In genomic region chr13:53596871-53597800, GRCm38 (mm10) we compare ENCODE assay signal across 31 mouse cellular contexts.
DNase-seq lines count a peak whose midpoint lies in the region; ATAC-seq and TF ChIP-seq lines count a peak whose summit lies in the region.
"Had no signal": no experiment of that assay in that cellular context is flagged by ENCODE, and none has a peak within 500 bp of the region (broad histone marks: within the 10 kb centered on the region; RNA-seq: fewer than 3 reads in every experiment).

No protein-coding gene starts in this region.

- WGBS in intestine, embryonic 14.5 days = 77% methylated on average over 19 of the region's 19 CpGs
- 80% methylated on average over 19 of the region's 19 CpGs for WGBS in intestine, embryonic 15.5 days
- WGBS in embryonic facial prominence, embryonic 10.5 days = 48% methylated on average over 19 of the region's 19 CpGs
- 38% methylated on average over 19 of the region's 19 CpGs for WGBS in limb, embryonic 12.5 days
- 81% methylated on average over 19 of the region's 19 CpGs for WGBS in liver, postnatal 0 days (ENCODE audit: insufficient replicate concordance)

- TF ChIP-seq EP300 in liver, postnatal 0 days (IDR thresholded peaks at IDR 0.05; ENCODE audit: low read depth) = no peak

- no peak overlapping the region for H3K9ac ChIP-seq in intestine, embryonic 14.5 days (ENCODE audit: low read length)
- H3K9ac ChIP-seq in intestine, embryonic 15.5 days = no peak overlapping the region
- no peak overlapping the region for H3K9ac ChIP-seq in limb, embryonic 12.5 days (replicated peaks)
- H3K9ac ChIP-seq in liver, postnatal 0 days (replicated peaks) = no peak overlapping the region
- H3K9ac ChIP-seq: embryonic facial prominence, embryonic 15.5 days; forebrain, embryonic 13.5 days; liver, embryonic 15.5 days; lung, embryonic 15.5 days; midbrain, embryonic 13.5 days; stomach, embryonic 15.5 days had no signal

- no peaks in the 10 kb centered on the region for H3K27me3 ChIP-seq in intestine, embryonic 14.5 days (replicated peaks; ENCODE audit: control insufficient read depth, insufficient read depth, low read length)
- no peaks in the 10 kb centered on the region for H3K27me3 ChIP-seq in intestine, embryonic 15.5 days (replicated peaks)
- H3K27me3 ChIP-seq in embryonic facial prominence, embryonic 10.5 days (replicated peaks; ENCODE audit: low read depth, poor library complexity, severe bottlenecking) = peaks cover 23% of the 10 kb centered on the region
- peaks cover 19% of the 10 kb centered on the region; the same call in 1 of the 2 replicates for H3K27me3 ChIP-seq in limb, embryonic 12.5 days
- no peaks in the 10 kb centered on the region for H3K27me3 ChIP-seq in liver, postnatal 0 days (ENCODE audit: insufficient read depth, low read length)
- H3K27me3 ChIP-seq: liver, embryonic 15.5 days; stomach, embryonic 15.5 days had no signal

- H3K27ac ChIP-seq in intestine, embryonic 14.5 days (ENCODE audit: low read depth) = no peak overlapping the region
- H3K27ac ChIP-seq in intestine, embryonic 15.5 days = no peak overlapping the region
- H3K27ac ChIP-seq in embryonic facial prominence, embryonic 10.5 days (replicated peaks) = peak overlapping the region; percentile 79
- peak overlapping the region; percentile 12; the same call in 1 of the 2 replicates for H3K27ac ChIP-seq in limb, embryonic 12.5 days
- H3K27ac ChIP-seq in liver, postnatal 0 days (ENCODE audit: low read depth) = no peak overlapping the region
- H3K27ac ChIP-seq: embryonic facial prominence, embryonic 15.5 days; forebrain, embryonic 13.5 days; liver, embryonic 15.5 days; lung, embryonic 15.5 days; midbrain, embryonic 13.5 days; stomach, embryonic 15.5 days had no signal

- H3K9me3 ChIP-seq in intestine, embryonic 14.5 days (ENCODE audit: control insufficient read depth, low read length) = no peaks in the 10 kb centered on the region
- H3K9me3 ChIP-seq in intestine, embryonic 15.5 days = no peaks in the 10 kb centered on the region
- no peaks in the 10 kb centered on the region for H3K9me3 ChIP-seq in embryonic facial prominence, embryonic 10.5 days
- no peaks in the 10 kb centered on the region for H3K9me3 ChIP-seq in limb, embryonic 12.5 days
- H3K9me3 ChIP-seq in liver, postnatal 0 days (ENCODE audit: low read length) = no peaks in the 10 kb centered on the region
- H3K9me3 ChIP-seq: embryonic facial prominence, embryonic 15.5 days; forebrain, embryonic 13.5 days; liver, embryonic 15.5 days; lung, embryonic 15.5 days; midbrain, embryonic 13.5 days; stomach, embryonic 15.5 days had no signal

- H3K4me3 ChIP-seq in intestine, embryonic 14.5 days (ENCODE audit: low read depth, low read length) = no peak overlapping the region
- no peak overlapping the region for H3K4me3 ChIP-seq in intestine, embryonic 15.5 days (replicated peaks)
- peak overlapping the region; percentile 9; the same call in 1 of the 2 replicates for H3K4me3 ChIP-seq in embryonic facial prominence, embryonic 10.5 days
- no peak overlapping the region for H3K4me3 ChIP-seq in limb, embryonic 12.5 days (replicated peaks)
- H3K4me3 ChIP-seq in liver, postnatal 0 days (ENCODE audit: low read depth, low read length) = no peak overlapping the region
- H3K4me3 ChIP-seq: embryonic facial prominence, embryonic 15.5 days; forebrain, embryonic 13.5 days; liver, embryonic 15.5 days; lung, embryonic 15.5 days; megakaryocyte, embryonic 14.5 days; midbrain, embryonic 13.5 days; stomach, embryonic 15.5 days had no signal

- no peak overlapping the region for H3K4me2 ChIP-seq in intestine, embryonic 14.5 days (ENCODE audit: low read length)
- no peak overlapping the region for H3K4me2 ChIP-seq in intestine, embryonic 15.5 days (replicated peaks)
- H3K4me2 ChIP-seq in limb, embryonic 12.5 days = peak overlapping the region; percentile 9; the same call in 1 of the 2 replicates
- no peak overlapping the region for H3K4me2 ChIP-seq in liver, postnatal 0 days (ENCODE audit: low read depth, low read length)
- H3K4me2 ChIP-seq: embryonic facial prominence, embryonic 15.5 days; forebrain, embryonic 13.5 days; liver, embryonic 15.5 days; lung, embryonic 15.5 days; midbrain, embryonic 13.5 days; stomach, embryonic 15.5 days had no signal

- no peaks in the 10 kb centered on the region for H3K36me3 ChIP-seq in intestine, embryonic 14.5 days (ENCODE audit: control insufficient read depth, insufficient read depth, low read length)
- no peaks in the 10 kb centered on the region for H3K36me3 ChIP-seq in intestine, embryonic 15.5 days
- no peaks in the 10 kb centered on the region for H3K36me3 ChIP-seq in embryonic facial prominence, embryonic 10.5 days (replicated peaks)
- H3K36me3 ChIP-seq in limb, embryonic 12.5 days = no peaks in the 10 kb centered on the region
- no peaks in the 10 kb centered on the region for H3K36me3 ChIP-seq in liver, postnatal 0 days (replicated peaks; ENCODE audit: insufficient read depth, low read length)
- H3K36me3 ChIP-seq: embryonic facial prominence, embryonic 15.5 days; liver, embryonic 15.5 days; lung, embryonic 15.5 days; midbrain, embryonic 13.5 days; stomach, embryonic 15.5 days had no signal

- DNase-seq in embryo, embryonic 11 days = peak; percentile 40
- DNase-seq in embryo, embryonic 10 days (ENCODE audit: low spot score) = no peak
- peak; percentile 31 for DNase-seq in intestine, embryonic 14.5 days (ENCODE audit: low spot score)
- DNase-seq in embryonic facial prominence, embryonic 10.5 days (ENCODE audit: low spot score) = peak; percentile 61
- DNase-seq in liver, postnatal 0 days = no peak
- no peak for DNase-seq in urinary bladder, postnatal 10 days (ENCODE audit: low spot score)
- DNase-seq: adrenal gland, postnatal 10 days; cerebellum, adult 11 months; cerebellum, adult 9-10 months; gastrocnemius, postnatal 25 days; heart, adult 18-20 months; heart, postnatal 14 days; kidney, adult 9 months; kidney, postnatal 10 days; layer of hippocampus, adult 9-11 months; lung, postnatal 36 days; right cerebral cortex, postnatal 25 days; thymus, adult 18-20 months; thymus, postnatal 36 days had no signal

- ATAC-seq in intestine, embryonic 14.5 days (replicated peaks; ENCODE audit: low FRiP score, low TSS enrichment, low read depth) = no peak
- no peak for ATAC-seq in intestine, embryonic 15.5 days
- no peak for ATAC-seq in limb, embryonic 12.5 days (ENCODE audit: insufficient number of reproducible peaks, insufficient read depth, low FRiP score, low TSS enrichment, low read depth)
- no peak for ATAC-seq in liver, postnatal 0 days
- ATAC-seq: forebrain, embryonic 13.5 days; hindbrain, embryonic 16.5 days; intestine, postnatal 0 days; midbrain, embryonic 13.5 days; Patski had no signal

- no peak for TF ChIP-seq CTCF in liver, postnatal 0 days (IDR thresholded peaks at IDR 0.05; ENCODE audit: low read depth)

- H3K4me1 ChIP-seq in intestine, embryonic 14.5 days (replicated peaks; ENCODE audit: control insufficient read depth, insufficient read depth, low read length) = no peaks in the 10 kb centered on the region
- H3K4me1 ChIP-seq in intestine, embryonic 15.5 days (replicated peaks) = no peaks in the 10 kb centered on the region
- H3K4me1 ChIP-seq in embryonic facial prominence, embryonic 10.5 days = peaks cover 64% of the 10 kb centered on the region
- peaks cover 40% of the 10 kb centered on the region for H3K4me1 ChIP-seq in limb, embryonic 12.5 days (replicated peaks)
- H3K4me1 ChIP-seq in liver, postnatal 0 days (ENCODE audit: insufficient read depth) = no peaks in the 10 kb centered on the region
- H3K4me1 ChIP-seq: forebrain, embryonic 13.5 days; liver, embryonic 15.5 days; lung, embryonic 15.5 days; stomach, embryonic 15.5 days had no signal

Comparison
In these comparisons a context has a peak if more than half of its experiments do, and no peak if none do; other contexts are left out.
1. DNase-seq: peak in embryo, embryonic 11 days (single experiment), intestine, embryonic 14.5 days (single experiment) and embryonic facial prominence, embryonic 10.5 days (single experiment); none in embryo, embryonic 10 days (single experiment), liver, postnatal 0 days (single experiment) and urinary bladder, postnatal 10 days (single experiment).
2. H3K27ac ChIP-seq: peak in embryonic facial prominence, embryonic 10.5 days (single experiment) and limb, embryonic 12.5 days (single experiment); none in intestine, embryonic 14.5 days (single experiment), intestine, embryonic 15.5 days (single experiment) and liver, postnatal 0 days (single experiment).